Mouse (Mus musculus) thymus, postnatal 25 days (tissue): ENCODE measurements around the gene Szrd1.

Experiments
- DNase-seq: peaks from one replicate; pipeline ENCODE4 v3.0.0; 2022

The Szrd1 gene

GRCm38 (mm10) chr4:141113831-141114230 is 25.7 kb downstream of the Szrd1 start:
- DNase-seq = no peak

GRCm38 (mm10) chr4:141108196-141108732 is 31.3 kb downstream of the Szrd1 start:
- DNase-seq = no peak

- DNase-seq = no peak
These were observed 32.9 kb downstream of the Szrd1 start for GRCm38 (mm10) chr4:141106526-141107183.

GRCm38 (mm10) chr4:141101855-141102254 is 37.7 kb downstream of the Szrd1 start:
- peak; percentile 23 for DNase-seq

GRCm38 (mm10) chr4:141101291-141101690 is 38.3 kb downstream of the Szrd1 start:
- no peak for DNase-seq

- no peak for DNase-seq
These were observed 39.6 kb downstream of the Szrd1 start for GRCm38 (mm10) chr4:141099956-141100355.

GRCm38 (mm10) chr4:141098935-141099334 is 40.6 kb downstream of the Szrd1 start:
- no peak for DNase-seq

- DNase-seq = no peak
These were observed 42.9 kb downstream of the Szrd1 start for GRCm38 (mm10) chr4:141096710-141097109.

GRCm38 (mm10) chr4:141095016-141095415 is 44.6 kb downstream of the Szrd1 start:
- DNase-seq = no peak

GRCm38 (mm10) chr4:141088714-141089113 is 50.9 kb downstream of the Szrd1 start:
- no peak for DNase-seq

- no peak for DNase-seq
These were observed 51.5 kb downstream of the Szrd1 start, which contains the start of gene Spata21 for GRCm38 (mm10) chr4:141088033-141088432. TSS of gene Spata21 (plus strand) at chr4:141088333.

GRCm38 (mm10) chr4:141086862-141087261 is 52.7 kb downstream of the Szrd1 start:
- DNase-seq = no peak

GRCm38 (mm10) chr4:141078510-141079137 is 61.0 kb downstream of the Szrd1 start:
- no peak for DNase-seq

- peak; percentile 96 for DNase-seq
These were observed 61.7 kb downstream of the Szrd1 start, which contains the start of gene Necap2 for GRCm38 (mm10) chr4:141077681-141078509. TSS of gene Necap2 (minus strand) at chr4:141078357.

GRCm38 (mm10) chr4:141076761-141077506 is 62.6 kb downstream of the Szrd1 start:
- peak; percentile 16 for DNase-seq

GRCm38 (mm10) chr4:141074109-141074508 is 65.5 kb downstream of the Szrd1 start:
- DNase-seq = no peak

- DNase-seq = no peak
These were observed 65.9 kb downstream of the Szrd1 start for GRCm38 (mm10) chr4:141073661-141074060.

GRCm38 (mm10) chr4:141072502-141072901 is 67.1 kb downstream of the Szrd1 start:
- DNase-seq = no peak

- peak; percentile 50 for DNase-seq
These were observed 69.8 kb downstream of the Szrd1 start for GRCm38 (mm10) chr4:141069731-141070130.

- DNase-seq = no peak
These were observed 70.9 kb downstream of the Szrd1 start for GRCm38 (mm10) chr4:141068655-141069054.

GRCm38 (mm10) chr4:141067516-141068046 is 72.0 kb downstream of the Szrd1 start:
- DNase-seq = no peak
